Mouse (Mus musculus) subcutaneous adipose tissue, adult 2 months (tissue): ENCODE results near the gene Iqcb1. TPM values are rescaled to one million over a fixed set of nuclear protein-coding genes. Genes with fewer than 3 reads are reported as not detected.

Experiments
- polyA plus RNA-seq: library from polyadenylated mRNA; depleted of rRNA; stranded (reverse); fragments of >200 nt; gene quantifications from 2 replicates; pipeline ENCODE4 v1.2.3, GENCODE M21; 2012; ENCODE audit warnings: low replicate concordance; rRNA removed

Gene Iqcb1
- 2.2 and 4.3 TPM in 2 replicates for polyA plus RNA-seq

DNA sequence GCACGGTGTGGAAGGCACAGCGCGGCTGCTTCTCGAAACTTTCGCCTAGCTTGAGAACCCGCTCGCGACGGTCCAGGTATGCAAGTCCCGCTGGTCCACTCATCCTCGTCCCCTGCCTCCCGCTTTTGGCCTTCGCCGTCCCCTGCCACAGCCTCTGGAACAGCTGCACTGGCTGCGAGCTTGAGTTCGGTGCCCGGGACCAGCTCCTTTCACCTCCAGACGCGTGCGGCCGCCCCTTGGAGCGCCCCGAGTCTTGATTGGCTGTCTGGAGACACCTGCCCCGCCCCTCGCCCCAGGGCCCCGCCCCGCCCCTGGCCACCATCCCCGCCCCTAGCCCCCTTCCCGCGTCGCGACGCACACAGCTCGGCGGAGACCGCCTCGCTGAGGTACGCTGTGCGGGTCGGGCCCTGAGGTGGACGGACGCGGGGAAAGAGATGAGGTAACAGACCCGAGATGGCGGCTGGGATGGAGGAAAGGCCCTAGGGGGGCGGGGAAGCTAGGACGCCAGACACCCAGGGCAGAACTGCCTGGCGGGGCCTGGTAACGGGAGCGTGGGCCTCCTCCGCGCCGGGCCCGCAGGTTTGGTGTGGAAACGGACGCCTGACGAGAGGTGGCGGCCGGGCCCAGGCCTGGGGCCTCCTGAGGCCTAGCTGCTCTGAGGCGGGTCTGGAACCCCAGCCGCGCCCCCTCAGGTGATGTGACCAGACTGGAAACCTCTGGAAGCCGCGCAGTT lies at the start of gene Iqcb1:
TSS of gene Iqcb1 (plus strand) at position 332 of the 733 bp plus-strand sequence.

DNA sequence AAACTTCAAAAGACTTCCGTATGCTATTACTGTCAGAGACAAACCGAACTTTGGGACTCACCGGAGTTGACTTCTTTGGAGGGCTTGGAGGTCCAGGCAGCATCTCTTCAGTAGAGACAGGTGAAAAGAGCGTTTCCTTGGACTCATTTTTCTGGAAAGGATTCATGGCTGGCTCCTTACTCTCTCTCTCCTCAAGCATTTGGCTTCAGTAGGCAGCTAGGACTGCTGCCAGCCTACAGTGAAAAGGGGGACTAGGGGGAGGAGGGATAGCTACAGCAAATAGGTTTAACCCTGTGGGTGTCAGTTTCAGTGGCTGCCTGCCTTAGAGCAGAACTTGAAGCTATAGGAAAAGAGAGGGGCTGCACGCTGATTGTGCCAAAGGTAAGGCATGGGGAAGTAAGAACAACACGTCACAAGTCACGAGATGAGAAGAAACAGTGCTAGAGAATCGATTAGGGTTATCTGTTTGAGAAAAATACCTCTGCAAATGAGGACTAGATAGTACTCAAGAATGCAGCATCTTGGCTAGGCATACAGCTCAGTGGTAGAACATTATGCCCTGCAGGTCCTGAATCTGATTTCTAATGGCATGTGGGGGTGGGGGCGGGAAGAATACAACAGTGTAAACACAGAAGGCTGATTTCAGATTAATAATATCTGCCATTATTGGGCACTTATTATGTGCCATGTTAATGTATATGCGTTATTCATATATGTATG lies 43.4 kb upstream of the Iqcb1 start, which contains the start of gene Slc15a2:
TSS of gene Slc15a2 (minus strand) at position 369 of the 720 bp plus-strand sequence.

GRCm38 (mm10) chr16:36874583-36875275 lies 46.5 kb downstream of the Iqcb1 start, which contains the start of the genes Eaf2 and Golgb1:
Gene Eaf2 (minus strand): TSS chr16:36875003.
Gene Golgb1 (plus strand): TSS chr16:36875140.

Other genes with a start within 250 kb of the Iqcb1 start
- gene Cd86, start 162.3 kb upstream of the Iqcb1 start, polyA plus RNA-seq = 3.3 TPM in 2 replicates
- gene Ildr1, start 134.4 kb upstream of the Iqcb1 start, polyA plus RNA-seq = 0.09 and 9.7 TPM in 2 replicates
- 3.3 and 15.4 TPM in 2 replicates for gene Slc15a2, start 43.4 kb upstream of the Iqcb1 start, polyA plus RNA-seq
- gene Eaf2, start 46.6 kb downstream of the Iqcb1 start, polyA plus RNA-seq = 0.28 and 0.76 TPM in 2 replicates
- gene Golgb1, start 46.8 kb downstream of the Iqcb1 start, polyA plus RNA-seq = 84.5 and 85.0 TPM in 2 replicates
- 16.9 and 21.2 TPM in 2 replicates for gene Hcls1, start 106.6 kb downstream of the Iqcb1 start, polyA plus RNA-seq
- gene Fbxo40, start 162.1 kb downstream of the Iqcb1 start, polyA plus RNA-seq = 0.06 and 0.37 TPM in 2 replicates
- gene Polq, start 183.4 kb downstream of the Iqcb1 start, polyA plus RNA-seq = 0.16 and 0.48 TPM in 2 replicates